Mouse (Mus musculus): ENCODE measurements at regions not wholly inside any gene's neighbourhood (a gene's known extent, or its start where the extent isn't known, plus 50 kb on each side); places are given as distances from the start of the nearest gene placed in this dataset.

DNA sequence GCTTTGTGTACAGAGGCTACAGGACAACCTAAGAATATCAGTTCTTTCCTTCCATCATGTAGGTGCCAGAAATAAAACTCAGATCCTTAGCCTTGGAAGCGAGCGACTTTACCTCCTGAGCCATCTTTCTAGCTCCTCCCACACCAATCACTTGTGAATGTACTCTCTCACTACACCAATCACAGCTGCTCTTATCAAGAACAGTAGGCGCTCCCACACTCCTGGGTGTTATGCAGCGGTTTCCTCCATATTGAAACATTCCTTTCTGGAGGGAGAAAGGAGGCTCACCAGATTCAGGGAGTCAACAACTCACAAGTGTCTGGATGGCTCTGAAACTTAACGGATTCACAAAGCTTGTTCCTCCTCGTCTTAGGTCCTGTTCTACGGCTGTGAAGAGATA lies 168.1 kb upstream of the Arid2 start:
- DNase-seq (ENCODE audit: extremely low spot score, low spot score) = no peak

DNA sequence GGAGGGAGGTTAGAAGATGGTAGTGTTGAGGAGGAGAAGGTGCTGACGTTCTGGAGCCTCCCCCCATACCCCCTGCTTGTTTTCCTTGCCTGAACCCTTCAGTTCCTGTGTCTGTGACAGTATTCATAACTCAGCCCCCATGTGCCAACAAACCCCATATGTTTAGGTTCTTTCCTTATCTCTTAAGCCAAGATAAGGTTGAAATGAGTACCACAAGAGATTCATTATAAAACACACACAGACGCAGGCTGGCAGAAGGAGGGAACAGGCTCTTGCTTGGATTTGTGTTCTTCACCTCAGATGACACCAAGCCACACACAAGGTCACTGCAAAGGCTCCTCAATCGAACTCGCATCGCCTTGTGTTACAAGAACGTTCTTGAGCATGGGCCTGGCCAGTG lies 162.9 kb upstream of the Arid2 start:
- no peak for DNase-seq (ENCODE audit: extremely low spot score, low spot score)

DNA sequence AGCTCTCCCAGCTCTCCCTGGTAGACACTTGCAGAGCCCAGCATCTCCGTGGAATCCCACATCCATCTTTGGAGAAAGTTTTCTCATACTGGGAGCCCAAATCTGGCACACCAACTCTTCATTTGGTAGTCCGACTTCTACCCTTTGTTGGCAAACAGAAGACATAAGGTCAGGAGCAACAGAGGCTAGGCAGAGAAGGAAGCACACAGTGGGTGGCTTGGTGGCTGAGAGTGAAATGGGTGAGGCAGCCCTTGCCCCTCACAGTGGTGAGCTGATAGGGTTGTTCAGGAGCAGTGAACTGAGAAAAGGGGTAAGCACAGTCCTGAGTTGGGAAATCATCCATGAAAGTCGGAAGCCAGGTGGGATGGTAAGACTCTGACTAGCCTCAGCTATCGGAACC lies 157.6 kb upstream of the Arid2 start:
- DNase-seq (ENCODE audit: extremely low spot score, low spot score) = no peak

DNA sequence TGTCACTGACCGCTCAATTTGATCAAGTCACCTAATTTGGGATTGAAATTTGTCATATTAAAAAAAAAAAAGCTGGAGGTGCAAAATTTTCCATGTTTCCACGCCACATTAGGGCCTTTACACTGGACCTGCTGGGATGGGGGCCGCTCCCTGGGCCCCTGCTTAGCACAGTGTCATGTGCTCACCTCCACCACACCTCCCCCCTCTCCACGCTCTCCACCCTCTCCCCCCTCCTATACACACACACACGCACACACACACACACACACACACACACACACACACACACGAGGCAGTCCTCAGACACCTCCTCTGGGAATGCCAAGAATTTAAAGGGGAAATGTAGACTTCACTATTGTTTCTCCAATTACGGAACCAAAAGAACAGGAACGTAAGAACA lies 156.8 kb upstream of the Arid2 start:
- DNase-seq (ENCODE audit: extremely low spot score, low spot score) = no peak

DNA sequence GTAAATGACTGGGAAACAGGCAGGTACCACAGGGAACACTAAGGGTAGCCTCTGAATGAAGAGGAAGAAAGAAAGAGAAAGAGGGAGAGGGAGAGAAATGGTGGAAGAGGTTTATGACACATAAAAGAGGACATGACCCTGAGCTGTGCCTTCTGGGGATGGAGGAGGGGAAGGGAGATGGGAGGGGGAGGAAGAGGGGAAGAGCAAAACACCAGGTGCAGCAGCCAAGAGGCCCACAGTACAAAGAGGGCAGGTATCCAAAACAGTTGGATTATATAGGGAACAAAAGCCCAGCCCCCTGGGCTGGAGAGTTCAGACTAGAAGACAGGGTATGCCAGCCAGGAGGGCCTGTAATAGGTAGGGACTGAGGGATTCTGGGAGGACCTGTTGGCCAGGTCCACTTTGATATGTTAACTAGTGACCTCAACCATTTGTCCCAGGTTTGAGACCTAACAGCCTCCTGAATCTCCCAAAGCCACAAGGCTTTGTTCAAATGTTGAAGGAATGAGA lies 155.7 kb upstream of the Arid2 start:
- DNase-seq (ENCODE audit: extremely low spot score, low spot score) = no peak

DNA sequence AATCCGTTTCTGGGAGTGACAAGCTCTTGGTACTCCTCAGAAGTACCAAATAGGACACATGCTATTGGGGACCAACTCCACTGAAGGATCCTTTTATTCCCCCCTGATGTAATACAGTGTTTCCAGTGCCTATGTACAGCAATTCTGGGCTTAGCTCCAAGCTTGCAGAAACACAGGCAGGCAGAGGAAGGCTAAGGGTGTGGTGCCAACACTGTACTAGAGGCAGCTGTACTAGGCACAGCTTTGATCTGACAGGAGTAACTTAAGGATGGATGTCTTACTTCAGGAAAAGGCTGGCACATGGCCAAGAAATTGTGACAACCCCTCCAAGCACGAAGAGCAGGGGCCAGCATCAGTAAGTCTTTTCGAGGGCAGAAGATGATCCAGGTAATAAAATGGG lies 154.7 kb upstream of the Arid2 start:
- DNase-seq (ENCODE audit: extremely low spot score, low spot score) = no peak

DNA sequence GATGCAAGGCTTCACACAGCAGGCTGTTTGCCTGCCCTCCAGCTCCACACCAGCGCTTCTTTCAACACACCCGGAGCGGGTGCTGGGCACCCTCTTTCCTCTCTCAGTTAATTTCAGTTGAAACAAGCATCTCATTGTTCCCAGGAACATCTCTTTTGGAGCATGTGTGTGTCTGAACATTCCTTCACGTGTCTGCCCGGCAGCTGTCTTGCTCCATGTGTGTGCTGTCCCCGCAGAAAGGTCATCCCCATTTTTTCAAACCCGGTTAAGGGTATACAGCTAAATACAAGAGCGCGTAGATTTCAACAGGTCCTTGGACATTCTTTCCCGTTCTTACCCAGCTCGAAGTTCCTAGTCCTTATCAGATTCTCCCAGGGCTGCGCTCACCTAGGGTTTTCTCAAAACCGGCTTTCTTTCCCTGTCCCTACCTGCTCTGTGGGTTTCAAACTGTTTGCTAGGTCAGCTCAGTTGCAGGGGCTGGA lies 152.0 kb upstream of the Arid2 start:
- DNase-seq (ENCODE audit: extremely low spot score, low spot score) = peak; percentile 40

DNA sequence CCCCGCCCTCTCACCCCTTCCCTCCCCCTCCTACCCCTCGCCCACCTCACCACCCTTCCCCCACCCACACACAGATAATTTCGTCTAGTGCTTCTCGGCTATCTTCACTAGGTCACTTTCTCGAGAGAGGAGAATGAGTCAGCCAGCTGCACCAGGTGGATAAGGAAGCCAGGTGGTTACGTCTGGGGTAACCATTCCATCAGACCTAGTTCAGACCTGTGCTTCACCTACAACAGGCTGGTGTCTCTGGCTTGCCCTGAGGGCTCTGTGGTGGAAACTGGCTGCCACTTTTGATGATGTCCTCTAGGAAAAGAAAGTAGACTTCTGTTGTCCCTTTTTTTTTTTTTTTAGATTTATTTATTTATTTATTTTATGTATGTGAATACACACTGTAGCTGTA lies 151.5 kb upstream of the Arid2 start:
- DNase-seq (ENCODE audit: extremely low spot score, low spot score) = no peak

DNA sequence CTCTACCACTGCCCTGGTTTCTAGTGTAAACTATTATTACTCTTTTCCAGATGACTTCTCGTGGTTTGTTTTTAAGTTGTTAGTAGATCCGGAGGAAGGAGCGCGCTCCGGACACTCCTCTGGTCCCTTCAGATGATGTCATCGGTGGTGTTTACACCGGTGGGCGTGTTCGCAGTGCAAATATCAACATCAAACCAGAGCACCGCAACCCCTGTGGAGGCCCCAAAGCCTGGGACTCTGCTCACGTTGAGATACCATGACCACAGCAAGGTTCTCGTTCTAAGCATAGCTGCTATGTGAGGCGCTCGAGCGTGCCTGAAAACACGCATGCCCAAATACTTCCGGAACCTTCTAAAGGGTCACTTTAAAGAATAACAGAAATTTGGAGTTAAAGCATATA lies 149.8 kb upstream of the Arid2 start:
- DNase-seq (ENCODE audit: extremely low spot score, low spot score) = no peak

DNA sequence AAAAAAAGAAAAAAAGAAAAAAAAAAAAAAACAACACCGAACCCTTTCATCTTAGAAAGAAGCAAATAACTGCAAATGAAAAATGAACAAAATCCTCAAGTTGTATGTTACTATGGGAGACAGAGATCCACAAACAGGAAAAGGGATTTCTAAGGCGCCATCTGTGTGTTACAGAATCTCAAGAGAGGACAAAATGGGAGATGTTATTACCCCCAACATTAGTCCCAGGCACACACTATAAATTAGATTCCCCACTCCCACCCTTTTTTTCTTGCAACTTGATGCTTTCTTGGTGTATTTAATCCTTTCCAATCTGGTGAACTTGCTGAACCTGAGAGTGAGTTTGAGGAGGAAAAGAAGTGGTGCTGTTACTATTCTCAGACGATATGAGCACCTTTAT lies 149.4 kb upstream of the Arid2 start:
- DNase-seq (ENCODE audit: extremely low spot score, low spot score) = no peak

DNA sequence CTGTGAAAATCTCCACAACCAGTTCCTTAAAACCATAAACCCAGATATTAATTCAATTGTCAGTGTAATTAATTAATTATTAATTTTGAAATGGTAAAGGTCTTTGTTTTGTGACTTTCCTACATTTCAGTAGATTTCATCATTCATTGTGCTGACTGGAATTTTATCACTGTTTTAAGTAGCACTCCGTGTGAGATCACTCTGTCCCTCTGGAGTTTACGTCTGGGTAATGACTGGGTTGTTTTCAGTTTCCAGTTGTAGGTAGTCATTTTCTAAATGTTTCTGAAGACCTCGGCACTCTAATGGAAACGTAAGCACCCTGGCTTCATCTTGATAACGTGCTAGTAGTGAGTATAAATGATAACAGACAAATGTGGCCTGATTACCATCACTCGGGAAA lies 133.8 kb upstream of the Arid2 start:
- no peak for DNase-seq (ENCODE audit: extremely low spot score, low spot score)

DNA sequence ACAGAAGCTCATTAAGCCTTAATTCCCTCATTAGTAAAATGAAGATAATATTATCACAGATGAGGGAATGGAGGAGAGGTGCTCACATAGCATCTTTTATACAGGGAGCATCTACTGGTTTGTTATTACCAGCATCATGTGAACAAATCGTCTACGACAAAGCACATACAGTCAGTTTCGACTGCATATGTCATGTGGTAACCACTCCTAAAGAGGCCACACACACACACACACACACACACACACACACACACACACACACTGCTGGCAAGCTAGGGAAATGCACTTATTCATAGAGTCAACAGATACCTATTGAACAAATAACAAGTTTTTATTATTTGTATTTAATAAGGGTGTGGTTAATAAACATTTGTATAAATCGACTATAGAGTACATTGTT lies 129.0 kb upstream of the Arid2 start:
- DNase-seq (ENCODE audit: extremely low spot score, low spot score) = no peak

DNA sequence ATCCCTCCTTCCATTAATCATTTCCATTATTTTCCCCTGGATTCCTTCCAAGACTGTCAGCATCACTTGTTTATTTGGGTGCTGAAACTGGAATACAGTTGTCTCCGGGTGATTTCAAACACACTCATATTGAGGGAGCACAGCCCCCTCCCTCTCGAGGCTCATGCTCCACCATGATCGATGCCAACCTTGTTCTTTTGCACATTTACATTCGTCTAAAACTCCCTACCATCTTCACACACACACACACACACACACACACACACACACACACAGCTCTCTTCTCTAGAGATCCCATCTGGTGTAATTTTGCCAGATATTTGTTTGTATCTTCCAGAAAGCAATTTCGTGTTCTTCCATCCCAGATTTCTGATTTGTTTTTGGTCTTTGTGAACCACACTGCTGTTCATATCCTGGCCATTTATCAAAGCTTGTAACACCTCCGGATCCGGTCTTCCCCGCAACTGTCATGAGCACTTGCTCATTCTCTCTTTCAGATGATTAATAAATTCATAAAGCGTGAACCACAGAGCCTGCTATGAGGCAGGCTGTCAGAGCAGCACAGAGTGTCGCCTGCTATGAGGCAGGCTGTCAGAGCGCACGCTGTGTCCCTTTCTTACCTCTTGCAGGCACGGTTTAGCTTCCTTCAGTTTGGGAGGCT lies 122.4 kb upstream of the Arid2 start:
- DNase-seq (ENCODE audit: extremely low spot score, low spot score) = no peak

DNA sequence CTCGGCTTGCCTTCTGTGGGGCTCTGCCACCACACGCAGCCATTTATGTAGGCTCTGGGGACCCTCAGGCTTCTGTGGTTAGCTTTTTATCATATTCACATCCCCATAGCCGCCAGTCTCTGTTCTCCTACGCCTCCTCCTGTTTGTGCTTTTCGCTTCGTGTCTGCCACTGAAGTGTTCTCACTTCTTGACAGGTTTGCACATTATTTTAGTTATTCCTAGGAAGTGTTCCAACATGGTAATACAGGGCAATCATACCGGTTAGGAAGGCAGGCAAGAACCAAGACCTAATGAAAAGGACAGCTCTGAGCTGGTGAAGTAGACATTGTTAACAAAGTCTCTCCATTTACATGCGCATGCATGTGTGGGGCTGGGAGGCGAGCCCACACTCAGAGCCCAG lies 120.1 kb upstream of the Arid2 start:
- DNase-seq (ENCODE audit: extremely low spot score, low spot score) = no peak

DNA sequence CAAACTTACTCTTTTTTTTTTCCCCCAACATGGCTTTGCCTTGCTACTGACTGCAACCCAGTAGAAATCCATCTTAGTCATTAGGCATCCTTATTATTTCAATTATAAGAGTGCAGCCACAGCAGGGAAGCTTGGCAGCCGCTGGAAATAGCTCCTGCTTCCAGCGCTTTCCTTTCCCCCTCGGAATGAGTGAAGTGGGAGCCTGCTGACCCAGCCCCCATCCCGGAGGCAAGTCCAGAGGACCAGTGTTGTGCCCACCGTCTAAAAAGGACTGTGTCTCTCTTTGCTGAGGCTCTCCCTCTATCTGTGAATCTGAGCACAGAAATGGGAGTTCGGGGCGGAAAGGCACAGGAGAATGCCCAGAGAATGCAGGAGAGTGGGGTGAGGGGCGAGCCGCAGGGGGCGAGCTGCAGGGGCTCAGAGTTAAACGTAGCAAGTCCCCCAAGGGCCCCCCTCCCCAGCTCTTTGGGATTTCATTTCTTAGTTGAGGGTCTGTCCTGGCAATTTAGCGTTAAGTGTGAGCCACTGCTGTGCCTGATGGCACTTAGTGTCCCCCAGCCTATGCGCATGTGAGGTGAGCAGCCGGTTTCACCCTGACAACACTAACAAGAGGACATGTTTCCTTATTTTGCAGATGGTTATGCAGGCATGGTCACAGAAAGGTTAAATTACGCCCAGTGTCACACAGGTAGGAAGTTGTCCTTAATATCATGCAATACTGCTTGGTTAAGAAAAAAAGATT lies 117.4 kb upstream of the Arid2 start:
- peak; percentile 23 for DNase-seq (ENCODE audit: extremely low spot score, low spot score)

DNA sequence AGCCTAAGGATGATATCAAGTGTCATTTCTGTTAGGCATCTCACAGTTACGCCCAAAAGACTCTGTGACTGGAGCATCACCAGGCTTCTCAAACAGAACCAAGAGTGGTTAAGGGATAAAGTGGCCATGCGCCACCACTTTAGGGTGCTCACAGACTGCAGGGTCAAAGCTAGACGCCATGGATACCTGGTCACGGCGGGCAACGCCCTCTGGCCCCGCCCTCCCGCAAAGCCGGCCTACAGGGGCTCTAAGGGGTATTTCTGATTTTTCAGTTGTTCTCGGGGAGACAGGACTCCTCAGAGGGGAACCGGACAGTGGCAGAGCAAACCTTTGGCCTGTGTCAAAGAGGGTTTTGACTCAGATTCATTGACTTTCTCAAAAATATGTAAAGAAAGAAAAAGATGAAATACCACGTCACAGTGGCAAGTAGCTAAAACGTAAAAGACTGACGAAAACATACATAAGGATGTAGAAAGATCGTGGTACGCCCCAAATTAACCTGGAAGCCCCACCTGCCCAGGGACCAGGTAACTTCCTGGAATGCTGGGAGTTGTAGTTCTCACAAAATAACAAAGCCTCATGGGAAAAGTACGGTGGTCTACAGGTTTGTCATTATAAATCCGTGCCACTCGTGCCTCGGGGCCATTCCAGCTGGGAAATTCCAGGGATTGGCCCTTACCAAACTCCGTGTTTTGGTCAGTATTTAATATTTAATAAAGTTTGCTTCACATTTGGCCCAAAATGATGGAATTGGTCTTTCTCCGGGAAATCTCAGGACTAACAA lies 116.1 kb upstream of the Arid2 start:
- no peak for DNase-seq (ENCODE audit: extremely low spot score, low spot score)

DNA sequence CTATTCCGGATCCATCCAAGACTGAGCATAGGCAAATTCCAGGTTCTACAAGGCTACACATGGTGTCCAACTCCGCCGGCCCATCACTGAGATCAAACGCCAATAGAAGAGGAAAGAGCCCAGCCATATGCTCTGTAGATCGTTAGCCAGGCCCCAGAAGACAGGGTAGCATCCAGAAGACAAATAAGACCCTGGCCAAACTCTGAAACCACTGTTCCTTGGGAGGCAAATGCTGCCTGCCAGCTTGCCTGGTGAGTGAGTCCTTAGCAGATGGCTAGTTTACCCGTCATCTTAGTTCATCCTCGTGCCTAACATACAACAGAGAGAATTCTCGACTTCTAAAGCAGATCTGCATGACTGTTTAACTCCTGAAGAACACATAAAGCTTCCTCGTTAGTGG lies 109.4 kb upstream of the Arid2 start:
- DNase-seq (ENCODE audit: extremely low spot score, low spot score) = no peak

DNA sequence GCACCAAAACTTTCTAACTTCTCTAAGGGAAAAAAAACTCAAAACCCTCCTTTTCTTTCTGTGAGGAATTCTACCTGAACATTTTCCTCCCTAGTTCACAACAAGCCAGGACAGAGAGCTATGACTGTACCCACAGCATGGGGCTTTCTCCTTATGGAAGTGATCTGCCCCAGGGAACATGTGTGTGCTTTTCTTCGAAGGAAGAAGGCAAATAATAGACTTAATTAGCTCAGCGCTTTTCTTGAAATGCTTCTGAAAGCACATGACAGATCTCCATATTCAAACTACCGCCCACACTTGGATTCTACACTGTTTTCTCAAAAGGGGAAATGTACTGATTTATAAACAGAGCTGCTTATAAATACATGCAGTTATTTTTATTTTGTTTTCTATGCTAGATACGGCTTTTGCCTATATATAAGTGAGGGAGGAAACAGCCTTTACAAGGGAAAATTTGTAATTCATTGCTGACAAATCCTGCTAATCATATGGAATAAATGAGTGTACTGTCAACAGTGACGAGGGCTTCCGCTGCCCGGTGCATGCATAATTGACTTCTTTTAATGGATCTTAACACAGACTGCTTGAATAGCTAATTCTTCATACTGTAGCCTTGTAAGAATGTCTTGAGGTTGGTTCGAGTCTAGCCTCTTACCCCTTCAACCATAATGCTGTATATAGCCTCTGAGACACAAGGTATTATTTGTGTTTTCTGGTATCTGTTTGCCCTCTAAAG lies 108.8 kb upstream of the Arid2 start:
- no peak for DNase-seq (ENCODE audit: extremely low spot score, low spot score)

DNA sequence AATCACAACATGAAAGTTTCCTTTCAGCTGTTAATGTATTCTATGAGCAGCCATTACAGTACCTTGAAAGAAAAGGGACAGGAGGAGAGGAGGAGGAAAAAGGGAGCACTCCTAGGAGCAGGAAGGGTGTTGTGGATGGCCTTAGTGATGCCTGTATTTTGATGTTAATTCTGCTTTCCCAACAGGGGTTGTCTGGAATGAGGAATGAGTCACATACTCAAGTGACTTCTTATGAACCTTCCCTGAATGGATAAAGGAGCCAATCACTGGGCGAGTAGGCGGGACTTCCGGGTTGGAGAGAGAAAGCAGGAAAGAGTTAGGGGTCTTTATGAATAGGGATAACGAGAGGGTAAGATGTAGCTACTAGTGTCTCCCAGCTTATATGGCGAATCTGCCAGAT lies 107.8 kb upstream of the Arid2 start:
- DNase-seq (ENCODE audit: extremely low spot score, low spot score) = no peak

DNA sequence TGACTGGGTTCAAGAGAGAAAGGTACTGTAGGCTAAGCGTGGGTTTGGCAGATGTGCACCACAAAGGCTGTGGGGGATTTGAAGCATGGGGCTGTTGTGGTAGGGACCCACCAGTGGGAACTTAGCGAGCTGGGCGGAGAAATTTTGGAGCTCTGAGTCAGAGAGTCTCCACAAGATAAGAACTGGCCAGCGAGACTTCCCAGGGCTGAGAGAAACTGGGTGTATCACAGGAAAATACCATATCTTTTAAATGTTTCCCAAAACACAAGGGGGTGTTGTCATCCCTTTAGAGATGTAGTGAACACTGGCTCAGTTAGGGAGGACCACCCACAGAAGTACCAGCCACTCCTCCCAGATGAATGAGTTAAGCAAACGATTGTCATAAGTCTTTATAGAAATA lies 107.3 kb upstream of the Arid2 start:
- no peak for DNase-seq (ENCODE audit: extremely low spot score, low spot score)

DNA sequence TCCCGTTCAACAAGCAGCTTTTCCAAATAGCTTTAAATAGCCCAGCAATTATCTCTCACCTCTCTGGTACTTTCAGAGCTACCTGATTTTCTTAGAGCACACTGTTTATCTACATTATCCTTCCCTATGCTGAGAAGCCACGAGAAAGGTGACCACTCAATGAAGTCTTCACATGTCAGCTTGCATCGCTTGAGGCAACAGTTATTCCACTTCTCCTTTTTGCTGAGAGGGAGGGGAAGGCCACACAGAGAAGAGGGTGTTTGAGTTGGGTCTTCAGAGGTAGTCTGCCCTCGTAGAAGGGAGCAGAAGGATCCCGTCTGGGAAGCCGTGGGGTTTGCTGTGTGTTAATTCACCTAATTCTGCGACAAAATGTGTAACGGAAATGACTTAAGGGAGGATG lies 106.3 kb upstream of the Arid2 start:
- DNase-seq (ENCODE audit: extremely low spot score, low spot score) = no peak

DNA sequence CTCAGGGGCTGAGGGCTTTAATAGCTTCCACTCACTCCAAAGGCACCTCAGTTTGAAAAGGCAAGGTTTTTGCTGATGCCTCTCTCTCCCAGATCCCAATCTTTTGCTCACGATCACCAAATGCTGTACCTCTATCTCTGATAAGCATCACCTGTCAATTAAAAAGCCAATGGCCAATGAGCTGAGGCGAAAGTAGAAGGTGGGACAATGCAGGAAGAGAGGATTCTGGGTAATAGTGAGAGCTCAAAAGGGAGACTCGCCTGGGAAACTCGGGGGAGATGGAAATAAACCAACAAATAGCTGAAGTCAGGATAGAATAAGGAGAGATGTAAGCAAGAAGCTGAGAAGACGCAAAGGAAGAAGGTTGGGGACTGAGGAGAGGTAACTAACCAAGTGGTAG lies 105.0 kb upstream of the Arid2 start:
- no peak for DNase-seq (ENCODE audit: extremely low spot score, low spot score)
